Mouse (Mus musculus) right cerebral cortex, postnatal 14 days (tissue): ENCODE results near the gene Atg16l1.

Experiments
- DNase-seq: peaks from one replicate; pipeline ENCODE4 v3.0.0; 2022

Gene Atg16l1

GRCm38 (mm10) chr1:87755641-87756470 lies at the start of gene Atg16l1:
Gene Atg16l1, plus strand, starts transcription at chr1:87755870.
- peak; percentile 92 for DNase-seq

DNA sequence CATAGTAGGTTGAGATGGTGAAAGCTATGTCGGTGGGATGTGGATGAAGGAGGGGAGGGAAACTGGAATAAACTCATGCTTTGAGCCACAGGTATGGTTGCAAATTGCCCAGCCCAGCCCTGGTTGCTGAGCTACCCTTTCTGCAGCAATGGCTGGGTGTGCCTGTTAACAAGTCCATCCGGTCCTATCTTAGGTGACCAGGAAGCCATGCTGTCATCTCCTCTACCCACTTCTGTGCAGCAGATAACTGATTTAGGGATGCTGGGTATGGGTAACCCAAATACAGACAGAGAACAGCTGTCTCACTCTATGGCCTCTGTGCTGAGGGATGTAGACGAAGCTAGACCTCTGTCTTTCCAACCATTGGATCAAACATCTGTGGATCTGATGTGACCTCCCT lies 49.3 kb upstream of the Atg16l1 start:
- DNase-seq = no peak

DNA sequence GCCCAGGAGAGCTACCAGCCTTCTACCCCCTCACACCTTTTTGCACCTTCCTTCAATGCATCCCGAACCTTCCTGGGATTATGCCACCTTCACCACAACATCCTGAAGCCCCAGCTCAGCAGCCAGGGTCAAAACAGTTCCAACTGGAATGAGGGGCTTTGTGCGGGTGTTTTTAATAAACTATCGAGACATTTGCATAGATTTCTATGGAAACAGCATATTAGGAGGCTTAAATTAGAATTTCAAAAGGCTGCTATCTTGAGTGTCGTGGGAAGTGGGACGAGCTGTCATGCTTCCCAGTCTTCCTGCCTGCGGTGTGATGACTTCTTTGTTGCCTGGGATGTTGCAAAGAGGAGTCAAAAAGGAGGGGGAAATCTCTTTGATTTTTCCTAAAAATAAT lies 46.6 kb upstream of the Atg16l1 start:
- DNase-seq = no peak

- DNase-seq = no peak
These were observed 45.9 kb upstream of the Atg16l1 start for GRCm38 (mm10) chr1:87709661-87710270.

DNA sequence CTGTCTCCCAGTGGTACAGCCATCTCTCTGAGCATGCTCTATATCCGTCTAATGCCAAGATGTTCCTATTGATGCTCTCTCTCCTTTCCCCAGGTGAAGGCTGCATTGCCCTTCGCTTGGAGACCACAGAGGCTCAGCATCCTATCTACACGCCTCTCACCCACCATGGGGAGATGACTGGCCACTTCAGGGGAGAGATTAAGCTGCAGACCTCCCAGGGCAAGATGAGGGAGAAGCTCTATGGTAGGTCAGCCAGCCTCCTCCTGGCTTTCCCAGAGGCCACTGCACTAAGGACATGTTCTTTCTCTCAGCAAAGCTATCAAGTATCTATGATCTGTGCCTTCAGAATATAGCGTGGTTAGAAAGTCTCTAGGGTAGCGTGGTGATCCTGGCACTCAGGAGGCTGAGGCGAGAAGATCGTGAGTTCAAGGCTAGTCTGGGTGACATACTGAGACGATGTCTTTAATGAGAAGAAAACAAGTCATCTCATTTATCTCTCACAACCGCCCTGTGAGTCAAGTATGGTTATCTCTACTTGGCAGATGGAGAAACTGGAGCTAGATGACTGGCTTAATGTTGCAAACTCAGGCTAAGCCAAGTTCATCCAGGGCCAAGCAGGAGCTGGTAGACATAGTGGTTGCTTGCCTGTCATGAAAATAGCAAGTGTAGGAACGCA lies 43.6 kb upstream of the Atg16l1 start:
- no peak for DNase-seq

GRCm38 (mm10) chr1:87712614-87712971 lies 43.1 kb upstream of the Atg16l1 start:
- DNase-seq = no peak

- peak; percentile 49 for DNase-seq
These were observed 34.3 kb upstream of the Atg16l1 start for GRCm38 (mm10) chr1:87721382-87721781.

DNA sequence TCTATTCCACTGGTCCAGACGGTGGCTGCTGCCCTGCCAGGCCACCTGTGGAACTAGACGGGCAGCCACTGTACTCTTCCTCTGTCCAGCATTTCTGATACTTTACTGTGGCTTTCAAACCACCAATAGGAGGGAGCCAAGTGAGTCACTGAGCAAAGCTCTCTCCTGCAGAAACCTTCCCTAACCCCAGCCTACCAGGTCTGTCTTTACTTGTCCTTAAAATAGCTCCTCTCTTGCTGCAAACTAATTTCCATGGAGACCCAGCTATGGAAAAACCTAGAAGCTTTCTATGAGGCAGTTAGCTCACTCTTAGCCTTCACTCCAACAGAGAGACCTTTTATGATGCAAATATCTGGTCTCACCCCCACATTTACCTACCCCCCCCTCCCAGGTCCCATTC lies 33.6 kb upstream of the Atg16l1 start:
- DNase-seq = no peak

GRCm38 (mm10) chr1:87723351-87723750 lies 32.3 kb upstream of the Atg16l1 start:
- DNase-seq = no peak

DNA sequence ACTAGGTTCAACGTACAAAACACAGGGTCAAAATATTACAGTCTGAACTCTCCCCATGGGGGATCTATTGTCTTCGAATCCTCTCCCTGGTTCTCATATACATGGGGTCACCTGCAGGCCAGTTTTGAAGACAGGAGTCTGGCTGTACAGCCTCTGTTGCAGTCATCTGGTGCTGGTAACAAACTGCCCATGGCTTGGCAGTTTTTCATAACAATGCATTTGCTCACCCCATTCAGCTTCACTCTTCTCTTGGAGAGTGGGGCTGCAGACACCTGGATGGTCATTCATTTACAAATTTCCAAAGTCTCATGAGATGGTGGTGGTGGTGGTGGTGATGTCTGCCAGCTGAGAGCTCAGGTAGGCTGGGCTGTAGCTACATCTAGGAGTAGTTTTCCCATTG lies 26.6 kb upstream of the Atg16l1 start:
- DNase-seq = no peak

DNA sequence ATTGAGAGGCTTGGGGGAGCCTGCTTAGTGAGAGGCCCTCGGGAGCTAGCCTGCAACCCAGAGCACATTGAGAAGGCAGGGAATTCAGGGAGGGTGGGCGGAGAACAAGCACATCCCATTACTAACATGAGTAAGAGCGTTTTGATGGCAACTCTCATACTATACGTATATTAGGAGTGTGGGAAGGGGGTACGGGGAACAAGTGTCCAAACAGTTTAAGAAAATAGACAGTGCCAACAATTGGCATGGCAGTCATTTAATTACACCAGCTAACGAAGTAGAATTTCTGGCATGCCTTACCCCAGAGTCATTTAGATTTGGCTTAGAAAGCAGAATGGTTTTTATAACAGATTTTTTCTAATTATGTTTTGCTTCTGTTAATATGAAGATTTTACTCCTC lies 25.8 kb upstream of the Atg16l1 start:
- DNase-seq = no peak

- no peak for DNase-seq
These were observed 25.4 kb upstream of the Atg16l1 start for GRCm38 (mm10) chr1:87730271-87730670.

DNA sequence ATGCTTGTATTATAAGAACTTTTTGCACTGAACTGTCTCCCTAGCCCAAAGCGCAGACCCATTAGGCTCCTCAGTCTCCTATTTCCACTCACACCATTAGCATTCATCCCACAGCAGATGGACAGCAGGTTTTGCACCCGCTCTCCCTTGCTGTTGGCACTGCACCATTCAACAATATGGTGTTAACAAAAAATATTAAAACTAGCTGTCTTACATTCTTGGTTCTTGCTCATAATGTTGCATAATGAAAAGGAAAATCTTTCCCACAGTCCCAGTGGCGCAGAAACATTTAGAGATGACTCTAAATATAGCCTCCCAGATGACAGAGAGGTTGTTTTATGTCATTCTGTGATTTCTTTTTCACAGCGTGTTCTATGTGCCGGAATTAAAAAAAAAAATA lies 22.5 kb upstream of the Atg16l1 start:
- DNase-seq = no peak

DNA sequence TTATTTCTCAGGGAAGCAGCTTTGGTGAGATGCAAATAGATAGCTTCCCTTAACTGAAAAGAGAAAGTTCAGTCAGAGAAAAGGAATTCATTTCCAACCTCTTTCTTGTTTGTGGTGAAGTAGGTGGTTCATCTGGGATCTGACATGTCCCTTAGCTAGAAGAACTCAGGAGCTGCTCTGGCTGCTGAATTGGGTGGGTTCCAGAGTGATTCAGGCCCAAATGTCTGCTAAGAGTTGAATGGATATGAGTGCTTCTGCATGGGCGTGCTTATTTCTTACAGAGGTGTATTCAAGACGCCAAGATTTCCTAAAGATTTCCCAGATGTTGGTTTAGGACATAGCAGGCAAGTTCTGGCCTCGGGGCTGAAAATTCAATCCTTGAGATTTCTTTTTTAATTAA lies 21.5 kb upstream of the Atg16l1 start:
- no peak for DNase-seq

GRCm38 (mm10) chr1:87740584-87741290 lies 14.9 kb upstream of the Atg16l1 start:
- no peak for DNase-seq

GRCm38 (mm10) chr1:87749360-87749973 lies 6.2 kb upstream of the Atg16l1 start:
- DNase-seq = no peak

DNA sequence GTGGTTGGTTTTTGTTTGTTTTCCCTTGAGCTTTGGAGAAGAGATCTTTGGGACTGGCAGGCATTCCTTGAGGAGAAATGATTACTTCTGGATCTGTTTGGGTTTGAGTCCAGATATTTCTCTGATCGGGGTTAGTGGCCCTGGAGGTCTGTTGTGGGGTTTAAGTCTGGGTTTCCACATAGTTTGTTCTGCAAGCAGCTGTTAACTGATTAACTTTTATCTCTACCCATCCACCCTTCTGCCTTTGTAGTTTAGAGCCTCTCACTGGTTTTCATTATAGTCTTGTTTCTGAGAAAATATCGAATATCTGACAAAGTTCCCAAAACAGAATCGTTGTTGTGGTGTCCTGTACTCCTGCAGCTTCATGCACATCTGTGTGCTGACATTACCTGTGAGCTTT lies 8.2 kb downstream of the Atg16l1 start:
- DNase-seq = no peak

GRCm38 (mm10) chr1:87765741-87766140 lies 10.1 kb downstream of the Atg16l1 start:
- no peak for DNase-seq

DNA sequence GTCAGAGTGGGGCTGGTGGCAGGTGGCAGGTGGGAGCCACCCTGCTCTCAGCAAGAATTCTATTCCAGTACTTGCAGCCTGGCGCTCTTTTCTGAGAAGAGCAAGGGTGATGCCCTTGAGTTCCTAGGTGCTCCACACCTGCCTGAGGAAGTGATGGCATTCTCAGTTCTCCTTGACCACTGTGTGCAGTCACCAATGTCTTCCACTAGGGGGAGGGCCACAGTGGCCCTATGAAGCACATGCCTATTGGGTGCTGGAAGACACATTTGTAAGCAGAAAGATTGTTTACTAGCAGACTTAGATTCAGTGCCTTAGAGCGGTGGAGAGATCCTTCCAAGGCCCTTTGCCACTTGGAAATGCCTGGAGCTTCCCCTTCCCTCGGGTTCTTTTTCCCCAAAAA lies 10.6 kb downstream of the Atg16l1 start:
- DNase-seq = no peak

GRCm38 (mm10) chr1:87769263-87769662 lies 13.6 kb downstream of the Atg16l1 start:
- DNase-seq = no peak

DNA sequence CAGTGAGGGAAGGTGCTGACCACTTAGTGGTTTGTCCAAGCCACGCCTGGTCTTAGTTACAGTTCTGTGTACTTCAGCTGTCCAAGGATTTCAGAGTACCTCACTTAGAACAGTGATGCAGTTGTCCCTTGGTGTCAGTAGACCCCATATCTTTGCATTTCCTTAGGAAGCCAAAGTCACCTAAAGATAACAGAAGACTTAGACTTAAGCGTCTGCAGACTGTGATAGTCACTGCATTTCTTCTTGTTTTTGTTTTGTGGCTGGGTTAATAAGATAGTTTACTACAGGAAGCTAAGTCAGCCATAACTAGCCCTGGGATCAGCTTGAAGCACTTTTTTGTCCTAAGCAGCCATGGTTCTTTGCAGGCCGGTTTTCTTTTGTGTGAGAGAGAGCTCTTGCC lies 14.8 kb downstream of the Atg16l1 start:
- DNase-seq = no peak

GRCm38 (mm10) chr1:87771724-87772123 lies 16.1 kb downstream of the Atg16l1 start:
- DNase-seq = no peak

DNA sequence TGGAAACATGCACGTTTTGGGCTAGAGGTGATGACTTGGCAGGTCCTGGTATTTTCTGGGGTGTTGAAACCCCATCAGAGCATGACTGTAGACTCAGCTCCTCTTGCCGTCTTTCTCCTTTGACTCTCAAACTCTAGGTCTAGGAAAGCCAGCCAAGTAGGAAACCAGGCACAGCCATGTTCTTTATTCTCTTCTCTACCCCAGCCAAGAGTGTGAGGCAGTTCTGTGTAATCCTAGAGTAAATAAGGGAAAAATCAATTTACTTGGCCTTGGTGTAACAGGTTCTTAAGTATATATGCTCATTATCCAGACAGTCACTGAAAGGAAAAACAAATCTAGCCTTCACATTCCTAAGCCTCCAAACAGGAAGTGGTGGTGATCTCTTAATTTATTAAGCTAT lies 17.7 kb downstream of the Atg16l1 start:
- no peak for DNase-seq
